Mouse (Mus musculus): ENCODE measurements around the gene Sox5.

Sox5 gene

DNA sequence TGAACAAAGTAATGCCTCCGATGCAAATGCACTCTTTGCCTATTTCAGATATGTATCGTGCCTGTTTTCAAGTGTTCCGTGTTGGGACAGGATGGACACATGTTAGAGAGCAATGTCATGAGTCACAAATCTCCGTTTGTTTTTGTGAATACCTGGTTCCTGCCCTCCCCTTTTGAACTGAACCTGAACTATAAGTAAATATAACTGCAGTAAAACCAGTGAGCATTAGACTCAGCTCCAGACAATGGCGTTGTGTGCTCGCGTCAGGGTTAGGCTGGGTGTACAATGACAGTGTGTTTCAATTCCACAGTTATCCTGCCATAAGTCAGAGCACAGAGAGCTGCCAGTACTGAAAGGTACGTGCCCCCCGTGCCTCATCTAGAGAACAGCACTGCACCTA lies 739.8 kb downstream of the Sox5 start:
- no peak for DNase-seq (ENCODE audit: low spot score)

DNA sequence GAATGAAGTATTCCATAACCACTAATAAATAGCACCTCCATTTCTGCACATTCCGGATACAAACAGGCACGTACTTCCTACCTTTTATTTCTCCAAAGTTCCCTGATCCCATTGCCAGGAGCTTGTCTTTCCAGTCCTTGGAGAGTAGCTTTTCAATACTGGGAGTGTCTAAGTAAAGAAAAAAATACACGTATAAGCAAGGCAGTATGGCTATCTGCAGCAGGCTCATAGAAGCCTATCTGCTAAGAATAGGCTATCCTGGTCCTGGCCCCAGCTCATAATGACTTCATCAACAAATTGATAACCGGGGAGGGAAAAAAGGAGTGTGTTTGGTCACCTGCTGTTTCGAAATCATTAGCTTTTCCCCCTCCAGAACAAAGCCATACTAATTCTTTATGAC lies 740.6 kb downstream of the Sox5 start:
- no peak for DNase-seq (ENCODE audit: low spot score)

DNA sequence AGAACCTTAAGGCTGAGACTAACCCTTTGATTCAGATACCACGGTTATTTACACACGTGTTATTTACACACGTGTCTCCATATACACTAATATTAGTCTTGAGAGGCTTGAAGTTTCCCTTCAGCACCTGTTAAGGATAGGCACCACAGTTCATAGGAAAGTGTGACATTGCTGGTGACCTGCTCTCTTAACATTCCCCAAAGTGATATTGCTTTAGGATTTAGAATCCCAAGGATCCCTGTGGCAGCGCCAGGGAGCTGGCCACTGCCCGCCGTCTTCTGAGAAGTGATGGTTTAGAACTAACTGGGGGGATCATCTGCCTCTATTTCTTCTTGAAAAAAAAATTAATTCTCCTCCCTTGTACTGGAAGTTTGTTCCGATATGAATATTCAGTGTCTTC lies 741.4 kb downstream of the Sox5 start:
- DNase-seq (ENCODE audit: low spot score), result no peak

DNA sequence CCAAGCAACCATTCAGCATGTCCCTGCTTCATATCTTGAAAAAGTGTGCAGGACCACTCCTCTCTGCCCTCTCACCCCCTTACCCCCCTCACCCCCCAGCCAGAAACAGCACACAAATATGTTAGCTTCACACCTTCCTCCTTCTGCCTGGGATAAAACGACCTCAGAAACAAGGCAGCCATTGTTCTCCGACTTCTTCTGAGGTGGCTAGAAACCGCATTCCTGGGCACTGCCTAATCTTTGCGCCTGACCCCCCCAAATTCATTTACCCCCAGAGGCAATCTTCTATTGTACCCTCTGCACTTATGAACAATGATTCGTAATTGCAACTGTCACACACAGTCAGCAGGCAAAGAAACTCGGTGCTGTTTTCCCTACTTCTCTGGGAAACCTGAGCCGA lies 742.6 kb downstream of the Sox5 start:
- DNase-seq (ENCODE audit: low spot score), result no peak

DNA sequence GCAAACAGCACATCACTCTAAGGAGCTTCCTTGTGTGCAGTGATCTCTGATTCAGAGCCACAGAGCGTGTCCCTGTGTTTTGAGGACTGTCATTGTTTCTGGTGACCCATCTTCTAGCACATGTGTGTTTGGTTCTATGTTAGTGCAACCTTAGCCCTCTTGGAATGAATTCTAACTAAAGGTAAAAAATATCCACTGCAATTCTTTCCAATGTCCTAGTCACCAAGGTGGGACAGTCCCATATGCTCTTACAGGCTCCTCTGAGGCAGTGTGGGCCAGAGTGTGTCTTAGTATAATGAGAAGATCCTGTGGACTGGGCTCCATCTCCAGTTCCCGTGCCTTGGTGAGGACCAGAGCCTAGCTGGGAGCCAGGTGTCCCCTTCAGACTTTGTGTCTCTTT lies 748.6 kb downstream of the Sox5 start:
- no peak for DNase-seq (ENCODE audit: low spot score)

DNA sequence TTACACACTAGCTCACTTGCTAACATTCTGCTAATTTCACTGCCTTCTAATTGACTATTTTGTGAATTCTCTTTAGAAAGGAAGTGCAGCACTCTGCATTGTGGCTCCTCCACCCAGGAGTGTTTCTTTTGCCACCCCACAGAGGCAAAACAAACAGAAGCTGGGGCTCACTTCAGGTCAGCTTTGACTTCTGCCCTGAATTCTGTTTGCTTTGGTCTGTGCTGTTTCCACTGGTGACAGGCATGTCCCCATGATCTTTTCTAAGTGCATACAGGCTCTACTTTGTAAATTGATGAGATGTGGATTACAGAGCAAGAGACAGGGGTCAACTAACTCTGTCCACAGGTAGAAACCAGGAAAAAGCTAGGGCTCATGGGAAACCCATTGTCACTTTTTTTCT lies 764.8 kb downstream of the Sox5 start:
- no peak for DNase-seq (ENCODE audit: low spot score)

DNA sequence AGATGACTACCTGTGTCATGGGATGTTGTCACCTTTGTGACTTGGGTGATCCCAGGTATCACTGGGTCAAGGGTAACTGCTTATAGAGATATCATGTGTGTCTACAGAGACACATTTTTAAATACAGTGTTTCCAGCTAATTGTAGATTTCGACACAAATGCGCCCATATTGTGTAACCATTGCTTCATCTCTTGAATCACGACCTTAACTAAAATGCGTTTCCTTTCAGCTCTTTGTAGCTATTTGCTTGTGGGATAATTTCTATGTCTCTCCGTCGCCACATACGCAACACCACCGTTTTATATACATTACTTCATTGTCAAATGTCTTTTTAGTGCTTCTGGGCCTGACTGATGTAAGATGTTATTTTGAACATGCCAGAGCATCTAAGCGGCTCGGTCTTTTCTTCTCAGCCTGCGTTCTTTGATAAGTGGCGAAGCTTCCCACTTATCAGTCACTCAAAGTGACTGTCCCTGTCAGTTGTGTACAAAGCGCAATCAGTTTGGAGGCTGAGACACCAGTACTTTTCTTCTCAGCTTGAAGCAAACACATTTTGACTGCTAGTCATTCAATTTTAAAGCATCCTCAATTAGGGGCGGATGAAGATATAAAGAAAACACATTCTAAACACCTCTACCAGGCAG lies 769.8 kb downstream of the Sox5 start:
- DNase-seq (ENCODE audit: low spot score), result no peak

DNA sequence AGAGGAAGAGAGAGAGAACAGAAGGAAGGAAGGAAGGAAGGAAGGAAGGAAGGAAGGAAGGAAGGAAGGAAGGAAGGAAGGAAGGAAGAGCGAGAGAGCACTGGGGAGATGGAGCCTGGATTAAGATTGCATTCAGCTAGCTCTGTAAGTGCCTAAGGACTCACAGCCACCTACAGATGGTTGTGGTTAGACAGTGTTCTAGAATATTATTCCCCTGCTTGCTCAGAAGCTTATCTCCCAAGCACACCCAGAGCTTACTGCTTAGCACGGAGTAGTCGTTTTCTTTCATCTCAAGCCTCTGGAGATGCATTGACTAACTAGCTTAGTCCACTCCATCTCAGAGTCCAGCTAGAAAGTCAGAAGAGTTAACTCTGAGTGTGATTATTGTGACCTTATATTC lies 770.8 kb downstream of the Sox5 start:
- no peak for DNase-seq (ENCODE audit: low spot score)

DNA sequence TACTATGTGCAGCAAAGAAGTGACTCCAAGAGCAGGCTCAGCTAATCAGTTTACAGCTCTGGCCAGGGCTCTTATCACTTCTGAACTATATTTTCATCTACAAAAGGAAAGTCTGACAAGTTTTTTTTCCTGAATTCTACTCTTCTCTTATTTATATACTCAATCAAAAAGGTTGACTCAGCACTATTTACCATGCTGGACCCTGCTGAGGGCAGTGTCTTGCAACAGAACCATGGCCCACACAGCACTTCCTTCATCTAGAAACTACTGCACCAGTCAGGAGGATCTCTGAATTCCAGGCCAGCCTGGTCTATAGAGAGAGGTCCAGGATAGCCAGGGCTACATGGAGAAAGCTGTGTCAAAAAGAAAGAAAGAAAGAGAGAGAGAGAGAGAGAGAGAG lies 771.5 kb downstream of the Sox5 start:
- no peak for DNase-seq (ENCODE audit: low spot score)

DNA sequence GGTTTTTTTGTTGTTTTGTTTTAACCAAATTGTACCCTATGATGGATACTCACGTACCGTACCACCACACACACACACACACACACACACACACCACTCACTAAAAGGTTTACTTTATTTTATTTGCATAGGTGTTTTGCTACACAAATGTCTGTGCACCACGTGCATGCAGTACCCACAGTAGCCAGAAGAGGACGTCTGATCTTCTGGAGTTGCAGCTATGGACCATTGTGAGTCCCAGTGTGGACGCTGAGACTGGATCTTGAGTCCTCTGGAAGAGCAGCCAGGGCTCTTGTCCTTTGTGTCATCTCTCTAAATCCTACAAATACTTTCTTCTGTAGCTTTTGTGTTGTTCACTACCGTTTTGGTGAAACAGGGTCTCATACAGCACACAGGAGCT lies 776.6 kb downstream of the Sox5 start:
- no peak for DNase-seq (ENCODE audit: low spot score)

DNA sequence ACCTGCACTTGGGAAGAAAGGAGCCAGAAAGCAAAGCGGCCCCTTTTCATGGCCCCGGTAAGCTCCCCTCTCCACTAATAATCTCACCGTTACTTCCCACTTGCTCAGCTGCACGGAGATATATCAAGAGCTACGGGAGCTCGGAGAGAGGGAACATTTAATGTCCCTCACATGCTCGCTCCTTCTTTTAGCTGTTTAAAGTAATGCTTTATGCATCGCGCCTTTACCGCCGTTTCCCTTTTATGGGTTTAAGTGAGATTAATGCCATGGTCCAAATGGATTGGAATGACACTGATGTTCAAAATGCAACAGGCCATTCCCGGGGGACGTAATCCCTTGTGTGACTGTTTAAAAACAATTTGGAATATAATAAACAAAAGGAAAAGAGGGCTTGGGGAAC lies 783.6 kb downstream of the Sox5 start:
- DNase-seq (ENCODE audit: low spot score), result no peak

DNA sequence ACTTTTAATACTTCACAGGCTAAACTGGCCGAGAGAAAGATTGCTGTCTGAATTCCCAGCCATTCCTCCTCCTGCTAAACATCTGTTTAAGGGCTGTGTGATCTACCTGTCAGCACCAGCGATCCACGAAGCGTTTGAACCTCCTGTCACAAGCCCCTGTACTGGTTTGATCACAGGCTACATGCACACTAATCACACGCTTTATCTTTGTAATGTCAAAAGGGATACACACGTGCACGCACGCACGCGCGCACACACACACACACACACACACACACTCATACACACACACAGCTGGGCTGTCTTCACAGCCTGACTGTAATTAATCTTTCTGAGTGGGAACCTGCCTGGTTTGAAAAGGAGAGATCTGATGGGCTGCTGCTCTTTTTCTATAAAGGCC lies 784.2 kb downstream of the Sox5 start:
- DNase-seq (ENCODE audit: low spot score), result no peak

DNA sequence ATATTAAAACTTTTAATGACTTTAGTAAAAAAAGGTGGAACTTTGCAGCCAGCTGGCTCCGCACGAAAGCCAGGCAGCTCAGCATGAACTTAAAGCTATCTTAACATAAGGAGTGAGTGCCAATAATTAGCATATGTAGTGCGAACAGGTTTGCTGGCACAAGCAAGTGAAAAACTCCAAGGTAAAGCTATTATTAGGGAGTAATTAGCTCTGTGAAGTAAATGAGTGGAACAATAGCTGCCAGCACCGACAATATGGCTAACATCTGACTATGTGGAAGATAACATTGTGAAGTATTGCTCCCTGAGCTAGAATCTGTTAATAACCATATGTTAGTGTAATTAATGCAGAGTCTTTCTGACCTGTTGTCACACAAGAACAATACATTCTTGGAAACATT lies 786.7 kb downstream of the Sox5 start:
- no peak for DNase-seq (ENCODE audit: low spot score)

DNA sequence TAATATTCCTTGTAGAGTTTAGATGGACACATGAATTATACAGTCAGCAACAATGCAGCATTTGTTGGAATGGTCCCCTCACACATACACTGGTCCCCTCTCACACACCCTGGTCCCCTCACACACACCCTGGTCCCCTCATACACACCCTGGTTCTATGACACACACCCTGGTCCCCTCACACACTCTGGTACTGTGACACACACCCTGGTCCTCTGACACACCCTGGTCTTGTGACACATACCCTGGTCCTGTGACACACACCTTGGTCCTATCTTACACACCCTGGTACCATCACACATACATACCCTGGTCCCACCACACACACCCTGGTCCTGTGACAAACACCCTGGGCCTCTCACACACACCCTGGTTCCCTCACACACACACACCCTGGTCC lies 794.2 kb downstream of the Sox5 start:
- DNase-seq (ENCODE audit: low spot score), result no peak

DNA sequence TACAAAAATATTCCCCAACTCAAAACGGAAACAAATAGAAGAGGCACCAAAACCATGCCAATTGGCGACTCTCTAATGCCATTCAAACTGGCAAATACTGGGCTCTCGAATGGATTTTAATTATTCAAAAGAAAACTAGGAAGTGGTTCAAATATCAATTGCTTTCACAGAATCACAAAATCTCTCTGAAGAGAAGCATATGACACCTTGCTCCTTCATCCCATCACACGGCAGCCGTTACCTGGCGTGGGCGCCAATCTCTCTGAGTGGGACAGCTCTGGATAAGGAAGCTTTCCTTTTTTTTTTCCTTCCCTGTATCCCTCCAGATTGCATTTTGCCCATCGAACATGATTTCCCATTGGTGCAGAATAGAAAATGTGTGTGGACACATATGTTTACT lies 801.6 kb downstream of the Sox5 start:
- DNase-seq (ENCODE audit: low spot score), result no peak

DNA sequence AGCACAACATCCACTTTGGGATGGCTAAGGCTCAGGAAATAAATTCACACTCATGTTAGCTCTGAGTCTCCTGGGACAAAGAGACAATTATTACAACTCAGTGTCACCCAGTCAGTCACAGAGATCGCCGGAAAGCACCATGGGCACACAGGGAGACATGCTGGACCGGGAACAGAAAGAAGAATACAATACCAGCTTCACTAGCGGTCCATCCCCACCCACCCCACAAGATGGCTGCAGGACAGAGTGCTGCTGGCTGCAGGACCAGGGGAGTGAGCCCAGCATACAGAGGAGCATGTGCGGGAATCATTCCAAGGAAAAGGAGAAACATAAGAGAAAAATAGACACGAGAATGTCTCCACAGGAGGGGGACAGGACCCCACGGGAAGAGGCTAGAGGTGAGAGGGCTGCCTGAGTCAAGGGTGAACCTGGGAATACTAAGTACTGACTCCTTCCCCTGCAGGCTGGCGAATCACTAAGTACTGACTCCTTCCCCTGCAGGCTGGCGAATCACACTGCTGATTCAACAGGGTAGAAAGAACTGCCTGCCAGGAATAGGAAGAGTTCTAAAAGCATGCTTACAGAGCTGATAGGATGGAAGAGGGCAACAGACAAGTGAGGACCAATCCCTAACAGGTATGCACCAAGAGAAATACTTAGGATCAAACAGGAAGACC lies 813.9 kb downstream of the Sox5 start:
- DNase-seq (ENCODE audit: low spot score), result no peak

DNA sequence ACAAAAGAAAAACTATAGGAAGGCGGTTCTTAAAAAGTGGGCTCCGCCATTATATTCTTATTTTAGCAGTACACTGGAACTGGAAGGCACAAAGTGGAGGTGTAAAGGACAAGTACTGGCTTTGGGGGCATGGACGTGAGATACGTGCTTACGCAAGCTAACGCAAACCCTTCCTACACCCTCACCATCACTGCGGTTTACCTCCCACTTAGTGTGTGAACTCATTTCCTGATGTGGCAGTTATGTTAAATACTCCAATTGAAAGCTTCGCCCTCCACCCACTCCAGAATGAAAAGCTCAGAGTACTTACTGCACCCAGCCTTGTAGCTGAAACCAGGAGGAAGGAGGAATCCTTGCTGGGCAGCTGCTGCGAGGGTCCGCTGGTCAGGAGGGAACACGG lies 821.3 kb downstream of the Sox5 start:
- DNase-seq (ENCODE audit: low spot score), result no peak

DNA sequence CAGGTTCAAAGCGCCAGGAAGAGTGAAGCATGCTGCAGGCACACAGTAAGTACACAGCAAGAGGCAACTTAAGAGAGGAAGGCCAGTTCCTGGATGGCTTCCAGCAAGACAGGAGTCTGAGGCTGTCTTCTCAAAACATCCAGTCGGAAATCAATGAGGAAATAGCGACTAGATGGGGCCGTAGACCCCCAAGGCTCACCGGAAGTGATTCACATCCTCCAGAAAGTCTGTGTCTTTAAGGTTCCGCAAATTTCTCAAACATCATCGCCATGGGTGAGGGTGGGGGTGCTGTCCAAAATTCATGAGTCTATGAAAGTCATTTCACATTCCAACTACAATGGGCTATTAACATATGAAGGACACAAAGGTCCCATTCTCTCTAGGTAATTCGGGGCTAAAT lies 821.7 kb downstream of the Sox5 start:
- no peak for DNase-seq (ENCODE audit: low spot score)

DNA sequence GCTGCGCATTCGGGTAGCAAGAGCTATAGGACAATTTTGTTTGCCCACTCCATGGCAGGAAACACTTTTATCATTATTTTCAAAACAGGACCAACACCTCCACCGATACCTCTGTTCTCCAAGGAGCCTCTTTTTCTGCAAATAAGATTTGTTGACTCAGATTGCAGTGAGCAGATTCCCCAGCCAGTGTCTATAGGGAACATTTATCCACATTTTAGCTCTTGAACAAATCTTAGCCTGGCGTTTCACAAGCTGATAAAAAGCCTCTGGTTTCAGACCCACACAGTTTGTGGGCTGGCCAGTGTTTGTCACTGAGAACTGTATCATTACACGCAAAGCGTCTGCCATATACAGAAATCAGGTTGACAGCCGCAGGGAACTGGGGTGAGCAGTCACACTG lies 823.4 kb downstream of the Sox5 start:
- DNase-seq (ENCODE audit: low spot score), result no peak

DNA sequence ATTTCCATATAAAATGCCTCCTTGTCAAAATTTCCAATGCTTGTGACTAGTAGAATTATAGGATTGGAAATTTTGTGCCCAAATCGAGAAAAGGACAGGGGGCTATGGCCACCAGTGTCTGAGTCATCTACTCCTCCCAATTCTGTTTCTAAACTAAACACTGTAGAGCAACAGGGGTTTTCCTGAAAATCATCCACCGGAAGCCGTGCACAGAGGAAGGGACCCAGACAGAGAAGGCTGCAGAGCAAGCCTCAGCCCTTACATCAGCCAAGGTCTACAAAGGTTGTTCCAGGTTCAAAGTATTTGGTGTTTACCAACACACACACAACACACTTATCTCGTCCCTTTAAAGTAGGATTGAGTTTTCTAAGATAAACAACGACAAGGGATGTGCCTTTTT lies 824.7 kb downstream of the Sox5 start:
- DNase-seq (ENCODE audit: low spot score), result no peak

DNA sequence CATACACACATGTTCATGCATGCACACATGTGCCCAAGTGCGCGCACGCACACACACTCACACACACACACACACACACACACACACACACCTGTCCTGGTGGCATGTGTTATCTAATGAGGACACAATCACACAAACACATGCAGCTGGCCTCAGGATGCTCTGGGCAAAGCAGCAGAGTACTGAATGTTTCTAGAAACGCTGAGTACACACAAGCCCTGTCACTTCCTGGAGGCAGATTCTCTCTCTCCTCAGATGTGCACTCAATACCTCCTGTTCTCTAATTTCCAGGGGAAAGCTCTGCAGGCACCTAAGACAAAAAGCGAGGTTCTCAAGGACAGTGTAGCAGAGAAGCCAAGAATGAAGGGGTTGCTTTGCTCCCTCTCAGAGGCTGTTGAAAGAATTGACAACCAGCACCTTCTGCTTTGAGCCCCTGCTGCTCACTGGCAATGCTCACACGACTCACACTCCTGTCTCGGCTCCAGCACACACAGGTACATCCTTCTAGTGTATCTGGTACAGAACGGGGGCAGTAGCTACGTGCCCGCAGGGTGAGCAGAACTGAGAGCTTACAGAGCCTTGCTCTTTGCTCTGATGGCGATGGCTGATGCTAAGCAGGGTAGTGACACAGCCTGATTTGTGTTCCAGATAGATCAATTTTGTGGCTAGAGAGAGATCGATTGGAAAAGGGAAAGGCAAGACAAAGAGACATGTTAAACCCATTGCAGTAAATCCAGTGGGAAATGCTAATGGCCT lies 833.0 kb downstream of the Sox5 start:
- DNase-seq (ENCODE audit: low spot score), result no peak

DNA sequence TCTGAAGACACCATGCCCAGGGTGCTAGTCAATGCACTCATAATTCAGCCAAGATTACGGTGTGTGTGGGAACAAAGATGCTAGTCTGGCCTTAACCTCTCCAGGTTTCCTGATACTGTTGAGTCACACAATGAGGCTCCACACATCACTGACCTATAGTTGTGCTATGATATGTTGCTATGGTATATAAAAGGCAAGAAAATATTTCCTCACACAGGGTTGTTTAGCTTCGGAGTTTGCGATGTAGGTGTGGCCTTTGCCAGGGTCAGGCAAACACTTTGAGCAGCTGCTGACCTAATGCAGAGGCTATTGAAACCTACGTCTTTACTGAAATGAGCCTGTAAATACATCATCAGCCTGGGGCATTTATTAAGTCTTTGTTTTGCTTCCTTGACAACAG lies 833.7 kb downstream of the Sox5 start:
- DNase-seq (ENCODE audit: low spot score), result no peak

DNA sequence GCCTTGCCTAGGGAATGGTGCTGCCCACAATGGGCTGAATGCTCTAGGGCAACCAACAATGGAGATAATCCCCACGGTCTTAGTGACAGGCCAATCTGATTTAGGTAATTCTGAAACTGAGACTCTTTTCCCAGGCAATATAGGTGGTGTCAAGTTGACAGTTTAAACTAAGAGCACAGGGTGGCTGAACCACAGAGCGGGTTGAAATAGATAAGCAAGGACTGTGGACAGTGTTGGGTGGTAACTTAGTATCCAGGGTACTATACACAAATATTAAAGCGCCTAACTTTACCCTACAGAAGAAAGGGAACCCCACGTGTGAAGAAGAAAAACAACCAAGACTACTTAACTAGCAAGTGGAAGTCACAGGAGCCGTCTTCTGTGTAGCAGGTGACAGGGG lies 838.7 kb downstream of the Sox5 start:
- no peak for DNase-seq (ENCODE audit: low spot score)
